Mouse (Mus musculus) cerebellum, adult 2 months (tissue): ENCODE measurements at regions not wholly inside any gene's neighbourhood (a gene's known extent, or its start where the extent isn't known, plus 50 kb on each side); places are given as distances from the start of the nearest gene placed in this dataset.

ENCODE experiments used
- CTCF ChIP-seq: fragments of 200-500 bp; IDR thresholded peaks from 2 replicates; pipeline ENCODE4 v1.5.1; 2011; ENCODE audit warnings: low read depth, mild to moderate bottlenecking, control low read depth, low read length, moderate library complexity, borderline replicate concordance; ENCODE audit not compliant: insufficient read depth
- POLR2A ChIP-seq: fragments of 200-500 bp; IDR thresholded peaks from 2 replicates; pipeline ENCODE4 v1.6.1; 2011; ENCODE audit warnings: low read length, control low read depth, borderline replicate concordance; ENCODE audit not compliant: insufficient read depth

GRCm38 (mm10) chr1:152234716-152235115 is 144.8 kb upstream of the 1700025G04Rik start:
- TF ChIP-seq CTCF (no peak), POLR2A (no peak)
